20 mouse cellular contexts compared by ENCODE assay signal in genomic region chr15:27951195-27951594, GRCm38 (mm10).
"Had no signal": no experiment of that assay in that cellular context is flagged by ENCODE, and none has a peak within 500 bp of the region (broad histone marks: within the 10 kb centered on the region; RNA-seq: fewer than 3 reads in every experiment).

No protein-coding gene starts in this region.

- ATAC-seq: intestine, postnatal 0 days; liver, embryonic 12.5 days had no signal

- H3K36me3 ChIP-seq: kidney, embryonic 15.5 days; limb, embryonic 10.5 days; limb, embryonic 13.5 days; liver, embryonic 12.5 days; liver, embryonic 15.5 days; lung, embryonic 15.5 days; stomach, embryonic 15.5 days had no signal

- DNase-seq: kidney, adult 2 months; kidney, postnatal 10 days; kidney, postnatal 36 days; liver; lung, adult 18-20 months; lung, postnatal 10 days; lung, postnatal 36 days; midbrain, embryonic 14.5 days; right cerebral cortex, postnatal 14 days; spleen, adult 18-20 months; thymus, adult 18-20 months; thymus, postnatal 36 days had no signal

- H3K27me3 ChIP-seq: kidney, embryonic 15.5 days; limb, embryonic 13.5 days; liver, embryonic 12.5 days; liver, embryonic 15.5 days; lung, embryonic 15.5 days; stomach, embryonic 15.5 days had no signal

- H3K4me3 ChIP-seq: kidney, embryonic 15.5 days; limb, embryonic 10.5 days; limb, embryonic 13.5 days; liver, embryonic 12.5 days; liver, embryonic 15.5 days; lung, embryonic 15.5 days; stomach, embryonic 15.5 days had no signal

- H3K27ac ChIP-seq: kidney, embryonic 15.5 days; limb, embryonic 10.5 days; limb, embryonic 13.5 days; liver, embryonic 12.5 days; liver, embryonic 15.5 days; lung, embryonic 15.5 days; stomach, embryonic 15.5 days had no signal

- H3K9me3 ChIP-seq: kidney, embryonic 15.5 days; limb, embryonic 10.5 days; limb, embryonic 13.5 days; liver, embryonic 12.5 days; liver, embryonic 15.5 days; lung, embryonic 15.5 days; stomach, embryonic 15.5 days had no signal

- H3K4me1 ChIP-seq: liver, embryonic 12.5 days had no signal
